Mouse (Mus musculus) testis, adult 2 months (tissue): ENCODE data around the gene Smpdl3a. TPM values are rescaled to one million over a fixed set of nuclear protein-coding genes. Genes with fewer than 3 reads are reported as not detected.

Source experiments
- H3K27ac ChIP-seq: fragments of 200-500 bp; 2 replicates; pipeline ENCODE4 v1.5.1; 2012; ENCODE audit warnings: low read depth, low read length; ENCODE audit not compliant: control insufficient read depth, insufficient read depth
- H3K27me3 ChIP-seq: fragments of 200-500 bp; 2 replicates; pipeline ENCODE4 v1.6.1; 2012; ENCODE audit warnings: mild to moderate bottlenecking, low read length, moderate library complexity; ENCODE audit not compliant: control insufficient read depth, insufficient read depth
- H3K36me3 ChIP-seq: fragments of 200-500 bp; 2 replicates; pipeline ENCODE4 v1.6.1; 2012; ENCODE audit warnings: mild to moderate bottlenecking, low read length; ENCODE audit not compliant: control insufficient read depth, insufficient read depth
- H3K4me1 ChIP-seq: fragments of 200-500 bp; 2 replicates; pipeline ENCODE4 v1.6.1; 2012; ENCODE audit warnings: low read length; ENCODE audit not compliant: control insufficient read depth, insufficient read depth
- H3K4me3 ChIP-seq: fragments of 200-500 bp; 2 replicates; pipeline ENCODE4 v1.5.1; 2012; ENCODE audit warnings: low read depth, mild to moderate bottlenecking, low read length, moderate library complexity, mixed read lengths; ENCODE audit not compliant: control insufficient read depth
- CTCF ChIP-seq: fragments of 200-500 bp; IDR thresholded peaks from 2 replicates; pipeline ENCODE4 v1.5.1; 2012; ENCODE audit warnings: low read depth, mild to moderate bottlenecking, inconsistent platforms, low read length, moderate library complexity; ENCODE audit not compliant: control insufficient read depth, insufficient read depth, insufficient replicate concordance
- POLR2A ChIP-seq: fragments of 200-500 bp; IDR thresholded peaks from 2 replicates; pipeline ENCODE4 v1.6.1; 2012; ENCODE audit warnings: low read depth, mild to moderate bottlenecking, inconsistent platforms, low read length, moderate library complexity; ENCODE audit not compliant: control insufficient read depth
- polyA plus RNA-seq: library from polyadenylated mRNA; depleted of rRNA; stranded (reverse); fragments of >200 nt; gene quantifications from 2 replicates; pipeline ENCODE4 v1.2.3, GENCODE M21; 2012; rRNA removed

Gene Smpdl3a
- polyA plus RNA-seq, 1 experiment, result 16.7 TPM

DNA sequence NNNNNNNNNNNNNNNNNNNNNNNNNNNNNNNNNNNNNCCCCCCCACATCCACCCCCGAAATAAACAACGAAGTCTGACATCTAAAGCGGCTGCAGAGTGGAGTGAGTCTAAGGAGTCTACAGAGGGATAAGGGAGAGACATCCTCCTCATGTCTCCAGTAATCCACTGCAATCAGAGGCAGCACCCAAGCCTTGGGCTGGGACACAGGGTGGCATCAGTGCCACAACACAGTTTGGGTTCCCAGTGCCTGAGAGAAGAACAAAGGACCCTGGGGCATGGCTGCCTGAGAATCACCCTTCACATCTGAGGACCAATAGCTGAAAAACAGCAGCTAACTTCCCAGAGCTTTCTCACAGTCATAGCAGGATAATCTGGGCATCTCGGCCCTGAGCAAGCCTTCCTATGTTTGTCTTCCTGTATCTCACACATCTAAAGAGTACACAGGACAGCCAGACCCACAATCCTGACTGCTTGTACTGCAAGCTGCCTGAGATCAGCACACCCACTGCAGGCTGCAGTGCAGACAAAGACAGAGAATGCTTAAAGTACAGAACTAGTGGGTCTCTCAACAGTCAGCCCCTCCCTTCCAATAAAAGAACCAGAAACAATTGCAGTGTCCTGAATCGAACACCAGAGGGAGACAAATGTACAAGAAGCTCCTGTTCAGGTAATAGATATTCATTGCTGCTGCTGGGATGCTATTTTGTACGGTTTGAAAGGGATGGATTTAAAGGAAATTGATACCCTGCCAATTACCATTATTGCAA, 54.0 kb downstream of the Smpdl3a start:
- Histone ChIP-seq H3K4me3 (no peak overlapping the region), H3K27me3 (no peaks in the 10 kb centered on the region), H3K27ac (no peak overlapping the region), H3K4me1 (no peaks in the 10 kb centered on the region), H3K36me3 (no peaks in the 10 kb centered on the region)
- TF ChIP-seq POLR2A (no peak), CTCF (no peak)

Other genes with a start within 250 kb of the Smpdl3a start
- 300 and 384 TPM in 2 replicates for gene Pkib, start 162.4 kb upstream of the Smpdl3a start, polyA plus RNA-seq
- gene Fabp7, start 9.5 kb upstream of the Smpdl3a start, polyA plus RNA-seq, result not detected in 2 replicates